8 mouse cellular contexts compared by ENCODE assay signal in genomic region chrX:167382047-167382853, GRCm38 (mm10). TPM values are rescaled to one million over a fixed set of nuclear protein-coding genes. Genes with fewer than 3 reads are reported as not detected.
DNase-seq lines count a peak whose midpoint lies in the region; ATAC-seq and TF ChIP-seq lines count a peak whose summit lies in the region.

TSS of gene Prps2 (minus strand) at chrX:167382749.

- no peak for DNase-seq in ES-E14 (ENCODE audit: low read depth, low spot score)
- DNase-seq in cerebellum, adult 11-12 months, result peak; percentile 2
- DNase-seq in forebrain, postnatal 0 days, result peak; percentile 52
- peak; percentile 30 for DNase-seq in heart, postnatal 4 days
- peak; percentile 19 for DNase-seq in layer of hippocampus, adult 9-11 months
- peak; percentile 24 for DNase-seq in ovary, adult 18-20 months (ENCODE audit: low spot score)
- peak; percentile 60 for DNase-seq in thymus, adult 2 months

- peak; percentile 8; the same call in 1 of the 2 replicates for TF ChIP-seq CTCF in forebrain, postnatal 0 days (IDR thresholded peaks at IDR 0.05; ENCODE audit: low read depth)
- no peak for TF ChIP-seq CTCF in thymus, adult 2 months (IDR thresholded peaks at IDR 0.05; ENCODE audit: borderline replicate concordance, control insufficient read depth, extremely low read depth, insufficient read depth, low read length, poor library complexity)

- no peak within 1 kb of the TSS; the same call in 1 of the 2 replicates for H3K27ac ChIP-seq in ES-E14 (ENCODE audit: insufficient read depth, low read depth, low read length, poor library complexity, severe bottlenecking)
- H3K27ac ChIP-seq in forebrain, postnatal 0 days (ENCODE audit: low read depth, low read length), result no peak within 1 kb of the TSS
- H3K27ac ChIP-seq in lung, embryonic 16.5 days (ENCODE audit: low read length), result peak within 1 kb of the TSS; percentile 80
- peak within 1 kb of the TSS; percentile 73 for H3K27ac ChIP-seq in thymus, adult 2 months (ENCODE audit: control insufficient read depth, insufficient read depth, low read length)

- H3K27me3 ChIP-seq in forebrain, postnatal 0 days (ENCODE audit: insufficient read depth, low read length), result no peaks in the 10 kb centered on the region
- H3K27me3 ChIP-seq in lung, embryonic 16.5 days (ENCODE audit: control insufficient read depth, insufficient read depth, low read depth, low read length), result no peaks in the 10 kb centered on the region; the same call in 1 of the 2 replicates
- no peaks in the 10 kb centered on the region for H3K27me3 ChIP-seq in thymus, adult 2 months (ENCODE audit: control insufficient read depth, insufficient read depth, low read length)

- in situ Hi-C loops in ES-E14 (cut with MboI; ENCODE audit: low sequenced_read_pairs in 2 of 2, unreplicated experiment in 2 of 2), result no loop called here

- H3K4me1 ChIP-seq in ES-E14 (ENCODE audit: control insufficient read depth in 2 of 2, insufficient read depth in 2 of 2, low read length in 2 of 2, poor library complexity in 1 of 2), result peaks cover 0 to 3% of the 10 kb centered on the region in 2 experiments; a peak in 1 of 4 replicates
- no peaks in the 10 kb centered on the region for H3K4me1 ChIP-seq in forebrain, postnatal 0 days (ENCODE audit: insufficient read depth)
- H3K4me1 ChIP-seq in lung, embryonic 16.5 days (replicated peaks; ENCODE audit: control insufficient read depth, insufficient read depth, low read length), result 0 out of 2 replicates have a peak, but pooled peaks cover 2% of the 10 kb centered on the region
- peaks cover 13% of the 10 kb centered on the region; the same call in 1 of the 2 replicates for H3K4me1 ChIP-seq in thymus, adult 2 months (replicated peaks; ENCODE audit: control insufficient read depth, insufficient read depth, low read length)

- WGBS in forebrain, postnatal 0 days, result 25% methylated on average over 47 of the region's 47 CpGs
- 17% methylated on average over 44 of the region's 47 CpGs for WGBS in lung, embryonic 16.5 days
- WGBS in thymus, adult 2 months, result 2% methylated on average over 27 of the region's 47 CpGs

- peak within 1 kb of the TSS; percentile 88 for H3K9ac ChIP-seq in ES-E14 (ENCODE audit: insufficient read depth, low read depth, low read length, poor library complexity, severe bottlenecking)
- H3K9ac ChIP-seq in forebrain, postnatal 0 days, result peak within 1 kb of the TSS; percentile 49
- peak within 1 kb of the TSS; percentile 77 for H3K9ac ChIP-seq in lung, embryonic 16.5 days (ENCODE audit: low read length)

- peak within 1 kb of the TSS; percentile 77 to 78 for H3K4me3 ChIP-seq in ES-E14 (ENCODE audit: insufficient read depth in 1 of 2, low read depth in 1 of 2, low read length in 2 of 2, poor library complexity in 1 of 2, severe bottlenecking in 1 of 2)
- H3K4me3 ChIP-seq in forebrain, postnatal 0 days (ENCODE audit: low read depth, low read length), result peak within 1 kb of the TSS; percentile 50
- peak within 1 kb of the TSS; percentile 64 for H3K4me3 ChIP-seq in lung, embryonic 16.5 days (ENCODE audit: low read length)
- H3K4me3 ChIP-seq in thymus, adult 2 months (ENCODE audit: control insufficient read depth, insufficient read depth, low read length), result peak within 1 kb of the TSS; percentile 94

- TF ChIP-seq POLR2A in thymus, adult 2 months (IDR thresholded peaks at IDR 0.05; ENCODE audit: control insufficient read depth, extremely low read depth, insufficient read depth, low read length, poor library complexity), result peak; percentile 44; the same call in 1 of the 2 replicates

- H3K4me2 ChIP-seq in forebrain, postnatal 0 days (ENCODE audit: low read depth), result peak within 1 kb of the TSS; percentile 69
- H3K4me2 ChIP-seq in lung, embryonic 16.5 days (ENCODE audit: low read depth, low read length), result peak within 1 kb of the TSS; percentile 75

- H3K9me3 ChIP-seq in ES-E14 (ENCODE audit: control insufficient read depth, insufficient read depth, low read depth, low read length), result no peaks in the 10 kb centered on the region
- no peaks in the 10 kb centered on the region for H3K9me3 ChIP-seq in forebrain, postnatal 0 days (ENCODE audit: low read length)
- H3K9me3 ChIP-seq in lung, embryonic 16.5 days (ENCODE audit: control insufficient read depth, low read length), result no peaks in the 10 kb centered on the region

- H3K36me3 ChIP-seq in ES-E14 (ENCODE audit: control insufficient read depth, insufficient read depth, low read length, poor library complexity, severe bottlenecking), result no peaks in the 10 kb centered on the region
- H3K36me3 ChIP-seq in forebrain, postnatal 0 days (ENCODE audit: insufficient read depth), result no peaks in the 10 kb centered on the region
- no peaks in the 10 kb centered on the region for H3K36me3 ChIP-seq in lung, embryonic 16.5 days (ENCODE audit: control insufficient read depth, insufficient read depth, low read length)
- H3K36me3 ChIP-seq in thymus, adult 2 months (ENCODE audit: control insufficient read depth, insufficient read depth, low read length), result peaks cover 4% of the 10 kb centered on the region; the same call in 1 of the 2 replicates

- ATAC-seq in forebrain, postnatal 0 days, result peak; percentile 94
- ATAC-seq in lung, embryonic 16.5 days (ENCODE audit: low read depth), result peak; percentile 90

TF ChIP-seq in ES-E14, 5 proteins besides CTCF, POLR2A, EP300 and RAD21:
- TF ChIP-seq HCFC1 (IDR thresholded peaks at IDR 0.05; ENCODE audit: borderline replicate concordance, insufficient read depth, low read length), result no peak
- TF ChIP-seq ZC3H11A (IDR thresholded peaks at IDR 0.05; ENCODE audit: borderline replicate concordance, low read depth, low read length), result no peak
- TF ChIP-seq CHD2 (IDR thresholded peaks at IDR 0.05; ENCODE audit: low read depth, low read length), result no peak
- TF ChIP-seq MAFK (IDR thresholded peaks at IDR 0.05; ENCODE audit: insufficient read depth, low read depth, low read length), result no peak
- TF ChIP-seq ZNF384 (IDR thresholded peaks at IDR 0.05; ENCODE audit: low read depth, low read length), result no peak

RNA-seq across cellular contexts. Expression of gene Prps2, which starts in this region (rescaled TPM):
- total RNA-seq in ES-E14 (2012; rRNA removed), result 32.7 and 35.1 TPM in 2 replicates
- total RNA-seq in forebrain, postnatal 0 days (2014; rRNA removed), result 11.5 and 13.5 TPM in 2 replicates
- 8.6 and 11.7 TPM in 2 replicates for polyA plus RNA-seq in forebrain, postnatal 0 days (2015; fragmentation: Nextera tagmentation; extraction: Ambion mirVana)
- total RNA-seq in heart, postnatal 4 days (2021), result 10 to 100 TPM; 24.9 to 29.2 TPM
- 28.6 and 30.6 TPM in 2 replicates for polyA plus RNA-seq in lung, embryonic 16.5 days (2015; fragmentation: Nextera tagmentation; extraction: Ambion mirVana)
- polyA plus RNA-seq in thymus, adult 2 months (2012; rRNA removed), result 141 and 187 TPM in 2 replicates

Comparison
In these comparisons a context has a peak if more than half of its experiments do, and no peak if none do; other contexts are left out.
1. H3K27ac ChIP-seq: peak in lung, embryonic 16.5 days (single experiment) and thymus, adult 2 months (single experiment); none in ES-E14 (single experiment) and forebrain, postnatal 0 days (single experiment).
2. Peak in every context shown above with its lines, with median percentiles within 50 percentile points of each other: H3K4me3 ChIP-seq and H3K9ac ChIP-seq.